13 mouse cellular contexts compared by ENCODE assay signal in the genomic region with DNA sequence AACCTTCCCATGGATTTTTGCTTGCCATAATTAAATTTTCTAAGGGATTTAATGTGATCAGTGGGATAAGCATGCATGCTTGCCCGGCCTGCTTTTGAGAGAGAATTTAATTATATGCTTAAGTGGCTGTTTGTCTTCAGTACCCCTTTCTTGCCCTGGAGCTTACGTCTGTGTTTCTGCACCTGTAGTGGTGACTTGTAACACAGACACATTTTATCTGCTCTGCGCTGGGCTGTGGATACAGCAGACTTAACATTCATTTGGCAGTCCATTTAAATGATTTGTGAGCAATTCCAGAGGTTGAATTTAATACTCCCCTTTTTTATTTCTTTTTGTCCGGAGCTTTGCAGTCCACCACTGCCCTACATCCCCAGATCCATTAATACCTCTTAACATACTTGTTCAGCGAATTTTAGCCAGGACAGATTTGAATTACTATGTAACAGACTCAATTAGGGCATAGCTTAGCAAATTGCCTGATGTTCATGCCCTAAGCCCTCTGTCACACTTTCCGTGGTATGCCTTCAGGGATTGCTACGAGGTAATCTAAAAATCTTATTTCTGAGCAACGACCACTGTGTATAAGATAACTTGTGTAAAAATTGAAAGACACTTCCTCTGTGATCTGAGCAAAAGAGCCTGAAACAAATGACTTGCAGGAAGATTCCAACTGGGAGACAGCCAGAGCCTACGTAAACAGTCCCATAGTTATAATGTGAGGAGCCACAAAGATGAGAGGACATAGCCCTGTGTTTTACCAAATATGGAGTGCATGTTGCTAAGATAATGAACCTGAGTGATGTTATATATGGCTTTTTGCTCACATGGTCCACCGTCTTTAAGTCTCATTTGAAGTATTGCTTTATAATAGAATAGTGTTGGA.
DNase-seq lines count a peak whose midpoint lies in the region; ATAC-seq and TF ChIP-seq lines count a peak whose summit lies in the region.
"Had no signal": no experiment of that assay in that cellular context is flagged by ENCODE, and none has a peak within 500 bp of the region (broad histone marks: within the 10 kb centered on the region; RNA-seq: fewer than 3 reads in every experiment).

No protein-coding gene starts in this region.

- no peaks in the 10 kb centered on the region for H3K9me3 ChIP-seq in limb, embryonic 13.5 days
- H3K9me3 ChIP-seq in limb, embryonic 10.5 days (replicated peaks), result no peaks in the 10 kb centered on the region
- H3K9me3 ChIP-seq in forebrain, embryonic 10.5 days, result no peaks in the 10 kb centered on the region
- H3K9me3 ChIP-seq in hindbrain, embryonic 13.5 days, result no peaks in the 10 kb centered on the region
- H3K9me3 ChIP-seq in neural tube, embryonic 13.5 days, result no peaks in the 10 kb centered on the region
- no peaks in the 10 kb centered on the region for H3K9me3 ChIP-seq in liver, postnatal 0 days (ENCODE audit: low read length)
- H3K9me3 ChIP-seq: limb, embryonic 12.5 days had no signal

- H3K9ac ChIP-seq in limb, embryonic 13.5 days, result no peak overlapping the region
- H3K9ac ChIP-seq in hindbrain, embryonic 13.5 days, result no peak overlapping the region
- no peak overlapping the region for H3K9ac ChIP-seq in neural tube, embryonic 13.5 days
- no peak overlapping the region for H3K9ac ChIP-seq in liver, postnatal 0 days (replicated peaks)
- H3K9ac ChIP-seq: limb, embryonic 12.5 days had no signal

- 0 out of 2 replicates have a peak, but pooled peaks cover 4% of the 10 kb centered on the region for H3K4me1 ChIP-seq in limb, embryonic 13.5 days
- 0 out of 2 replicates have a peak, but pooled peaks cover 5% of the 10 kb centered on the region for H3K4me1 ChIP-seq in limb, embryonic 10.5 days
- H3K4me1 ChIP-seq in forebrain, embryonic 10.5 days, result peaks cover 28% of the 10 kb centered on the region
- H3K4me1 ChIP-seq in hindbrain, embryonic 13.5 days (replicated peaks), result peaks cover 25% of the 10 kb centered on the region
- peaks cover 31% of the 10 kb centered on the region for H3K4me1 ChIP-seq in neural tube, embryonic 13.5 days (replicated peaks)
- no peaks in the 10 kb centered on the region for H3K4me1 ChIP-seq in liver, postnatal 0 days (ENCODE audit: insufficient read depth)
- H3K4me1 ChIP-seq: limb, embryonic 12.5 days had no signal

- no peak for TF ChIP-seq CTCF in liver, postnatal 0 days (IDR thresholded peaks at IDR 0.05; ENCODE audit: low read depth)

- DNase-seq in limb, embryonic 10.5 days (ENCODE audit: low spot score), result no peak
- no peak for DNase-seq in forebrain, embryonic 10.5 days (ENCODE audit: extremely low spot score, low spot score)
- no peak for DNase-seq in embryo, embryonic 11 days
- no peak for DNase-seq in liver, postnatal 0 days
- DNase-seq: adrenal gland, postnatal 25 days; cerebellum, adult 18-20 months; layer of hippocampus, adult 9-11 months had no signal

- H3K4me3 ChIP-seq in limb, embryonic 13.5 days, result no peak overlapping the region
- H3K4me3 ChIP-seq in limb, embryonic 10.5 days, result no peak overlapping the region
- H3K4me3 ChIP-seq in forebrain, embryonic 10.5 days, result no peak overlapping the region
- H3K4me3 ChIP-seq in hindbrain, embryonic 13.5 days, result no peak overlapping the region
- no peak overlapping the region for H3K4me3 ChIP-seq in neural tube, embryonic 13.5 days
- no peak overlapping the region for H3K4me3 ChIP-seq in liver, postnatal 0 days (ENCODE audit: low read depth, low read length)
- H3K4me3 ChIP-seq: limb, embryonic 12.5 days had no signal

- H3K27ac ChIP-seq in limb, embryonic 13.5 days, result no peak overlapping the region
- H3K27ac ChIP-seq in limb, embryonic 10.5 days, result no peak overlapping the region
- H3K27ac ChIP-seq in forebrain, embryonic 10.5 days, result 0 out of 2 replicates have a peak overlapping the region, but pooled peaks have one; percentile 12
- H3K27ac ChIP-seq in hindbrain, embryonic 13.5 days, result peak overlapping the region; percentile 63
- H3K27ac ChIP-seq in neural tube, embryonic 13.5 days (replicated peaks), result peak overlapping the region; percentile 52
- H3K27ac ChIP-seq in liver, postnatal 0 days (ENCODE audit: low read depth), result no peak overlapping the region
- H3K27ac ChIP-seq: limb, embryonic 12.5 days had no signal

- no peak overlapping the region for H3K4me2 ChIP-seq in limb, embryonic 13.5 days (replicated peaks)
- no peak overlapping the region for H3K4me2 ChIP-seq in hindbrain, embryonic 13.5 days
- H3K4me2 ChIP-seq in neural tube, embryonic 13.5 days, result no peak overlapping the region
- no peak overlapping the region for H3K4me2 ChIP-seq in liver, postnatal 0 days (ENCODE audit: low read depth, low read length)
- H3K4me2 ChIP-seq: limb, embryonic 12.5 days had no signal

- 42% methylated on average over 10 of the region's 10 CpGs for WGBS in limb, embryonic 13.5 days
- WGBS in limb, embryonic 10.5 days, result 75% methylated on average over 10 of the region's 10 CpGs
- 64% methylated on average over 10 of the region's 10 CpGs for WGBS in forebrain, embryonic 10.5 days
- WGBS in hindbrain, embryonic 13.5 days, result 45% methylated on average over 10 of the region's 10 CpGs
- WGBS in neural tube, embryonic 13.5 days, result 45% methylated on average over 10 of the region's 10 CpGs
- WGBS in liver, postnatal 0 days (ENCODE audit: insufficient replicate concordance), result 72% methylated on average over 10 of the region's 10 CpGs

- peaks cover 4% of the 10 kb centered on the region; the same call in 1 of the 2 replicates for H3K36me3 ChIP-seq in limb, embryonic 13.5 days
- peaks cover 8% of the 10 kb centered on the region for H3K36me3 ChIP-seq in limb, embryonic 10.5 days
- H3K36me3 ChIP-seq in forebrain, embryonic 10.5 days (replicated peaks), result peaks cover 19% of the 10 kb centered on the region
- no peaks in the 10 kb centered on the region for H3K36me3 ChIP-seq in hindbrain, embryonic 13.5 days
- H3K36me3 ChIP-seq in neural tube, embryonic 13.5 days, result no peaks in the 10 kb centered on the region
- H3K36me3 ChIP-seq in liver, postnatal 0 days (replicated peaks; ENCODE audit: insufficient read depth, low read length), result no peaks in the 10 kb centered on the region

- no peak for TF ChIP-seq EP300 in liver, postnatal 0 days (IDR thresholded peaks at IDR 0.05; ENCODE audit: low read depth)

- ATAC-seq in limb, embryonic 13.5 days (ENCODE audit: low FRiP score, low read depth), result peak; percentile 57; the same call in 1 of the 2 replicates
- ATAC-seq in hindbrain, embryonic 13.5 days (ENCODE audit: low FRiP score), result peak; percentile 19; the same call in 1 of the 2 replicates
- ATAC-seq in neural tube, embryonic 13.5 days (ENCODE audit: low read depth), result peak; percentile 72; the same call in 1 of the 2 replicates
- ATAC-seq in activated CD4-positive, CD25-positive, alpha-beta regulatory T cell, adult 4 months, result no peak
- ATAC-seq in liver, postnatal 0 days, result no peak
- ATAC-seq: CD4-positive, CD25-positive, alpha-beta regulatory T cell, adult 4 months had no signal

- H3K27me3 ChIP-seq in limb, embryonic 13.5 days, result no peaks in the 10 kb centered on the region
- H3K27me3 ChIP-seq in limb, embryonic 10.5 days (ENCODE audit: low read depth, poor library complexity, severe bottlenecking), result no peaks in the 10 kb centered on the region
- H3K27me3 ChIP-seq in forebrain, embryonic 10.5 days (ENCODE audit: poor library complexity, severe bottlenecking), result peaks cover 8% of the 10 kb centered on the region; the same call in 1 of the 2 replicates
- no peaks in the 10 kb centered on the region for H3K27me3 ChIP-seq in hindbrain, embryonic 13.5 days
- no peaks in the 10 kb centered on the region for H3K27me3 ChIP-seq in neural tube, embryonic 13.5 days
- H3K27me3 ChIP-seq in liver, postnatal 0 days (ENCODE audit: insufficient read depth, low read length), result no peaks in the 10 kb centered on the region
- H3K27me3 ChIP-seq: limb, embryonic 12.5 days had no signal

Comparison
In these comparisons a context has a peak if more than half of its experiments do, and no peak if none do; other contexts are left out.
1. ATAC-seq: peak in limb, embryonic 13.5 days (single experiment), hindbrain, embryonic 13.5 days (single experiment) and neural tube, embryonic 13.5 days (single experiment); none in activated CD4-positive, CD25-positive, alpha-beta regulatory T cell, adult 4 months (single experiment) and liver, postnatal 0 days (single experiment).
2. H3K27ac ChIP-seq: peak in forebrain, embryonic 10.5 days (single experiment), hindbrain, embryonic 13.5 days (single experiment) and neural tube, embryonic 13.5 days (single experiment); none in limb, embryonic 13.5 days (single experiment), limb, embryonic 10.5 days (single experiment) and liver, postnatal 0 days (single experiment).